Mouse (Mus musculus): ENCODE results near the gene Inka2. TPM values are rescaled to one million over a fixed set of nuclear protein-coding genes. Genes with fewer than 3 reads are reported as not detected.

The Inka2 gene
- total and polyA plus RNA-seq, 3 experiments: 1.0 to 3.1 (median 2.5) TPM

DNA sequence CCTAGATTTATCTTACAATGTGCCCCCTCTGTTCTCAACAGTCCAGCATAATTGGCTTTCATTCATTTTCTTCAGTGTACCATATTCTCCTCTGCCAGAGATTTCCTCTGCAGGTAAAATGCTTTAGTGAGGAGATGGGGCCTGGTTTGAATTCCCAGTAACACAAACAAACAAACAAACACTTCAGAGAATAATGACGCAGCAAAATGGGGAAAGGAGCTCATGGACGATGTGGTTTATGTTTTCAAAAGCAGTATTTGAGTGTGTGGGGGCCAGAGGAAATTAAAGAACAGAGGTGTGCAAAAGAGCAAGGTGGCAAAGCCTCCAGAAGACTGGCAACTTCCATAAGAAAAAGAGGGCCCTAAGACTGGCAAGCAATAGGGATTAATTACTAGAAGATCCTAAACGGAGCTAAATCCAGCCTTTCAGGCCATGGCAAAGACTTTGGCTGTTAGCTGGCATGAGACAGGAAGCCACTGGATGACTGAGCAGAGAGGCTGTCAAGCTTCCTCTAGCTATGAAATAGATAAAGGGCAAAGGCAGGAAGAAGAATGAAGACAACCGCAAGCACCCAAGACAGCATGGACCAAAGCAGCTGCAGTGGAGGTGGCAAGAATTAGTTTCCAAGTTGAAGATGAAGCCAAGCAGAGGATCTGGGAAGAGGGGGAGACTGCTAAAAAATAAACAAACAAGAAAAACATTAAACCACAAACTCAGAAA lies 58.9 kb downstream of the Inka2 start:
- in situ Hi-C loops (cut with MboI; ENCODE audit: low pct_ligation_motif_present, low pct_unique_long_range_greater_than_20kb, low sequenced_read_pairs) (no loop called here), dilution Hi-C loops (cut with MboI; ENCODE audit: extremely low pct_ligation_motif_present, extremely low pct_unique_long_range_greater_than_20kb, low sequenced_read_pairs) (no loop called here)
- no peaks in the 10 kb centered on the region for H3K9me3 ChIP-seq (replicated peaks; ENCODE audit: low read length)
- DNase-seq (ENCODE audit: extremely low read depth): no peak
- H3K27ac ChIP-seq (ENCODE audit: insufficient read depth, low read depth): no peak overlapping the region
- H3K27me3 ChIP-seq (replicated peaks): no peaks in the 10 kb centered on the region
- H3K4me1 ChIP-seq (ENCODE audit: control insufficient read depth in 1 of 2, insufficient read depth in 2 of 2): peaks cover 4 to 81% of the 10 kb centered on the region in 2 experiments
- no peak overlapping the region for H3K4me3 ChIP-seq (replicated peaks in 1 of 3; ENCODE audit: low read depth in 2 of 3, low read length in 2 of 3, poor library complexity in 1 of 3)
- peaks cover 0 to 31% of the 10 kb centered on the region in 2 experiments for H3K36me3 ChIP-seq (replicated peaks in 1 of 2; ENCODE audit: control insufficient read depth in 1 of 2, insufficient read depth in 1 of 2, low read length in 1 of 2)
- no peak overlapping the region for H3K4me2 ChIP-seq (ENCODE audit: insufficient read depth, low read depth, poor library complexity, severe bottlenecking)
- TF ChIP-seq ZMIZ1 (IDR thresholded peaks at IDR 0.05; ENCODE audit: low read depth, low read length) (no peak), MYC (IDR thresholded peaks at IDR 0.05; ENCODE audit: low read depth, low read length) (no peak), ZKSCAN1 (IDR thresholded peaks at IDR 0.05; ENCODE audit: borderline replicate concordance, low read depth, low read length) (no peak), ZC3H11A (IDR thresholded peaks at IDR 0.05; ENCODE audit: low read depth, low read length) (no peak), PAX5 (IDR thresholded peaks at IDR 0.05; ENCODE audit: low read length) (no peak), EP300 (IDR thresholded peaks at IDR 0.05; ENCODE audit: low read length) (no peak), ZNF384 (IDR thresholded peaks at IDR 0.05; ENCODE audit: low read depth, low read length) (no peak)
- H3K79me2 ChIP-seq (replicated peaks; ENCODE audit: control insufficient read depth, extremely low read depth, insufficient read depth, poor library complexity, severe bottlenecking): peaks cover 77% of the 10 kb centered on the region
- no peak overlapping the region for H3K9ac ChIP-seq (ENCODE audit: insufficient read depth, low read depth)

DNA sequence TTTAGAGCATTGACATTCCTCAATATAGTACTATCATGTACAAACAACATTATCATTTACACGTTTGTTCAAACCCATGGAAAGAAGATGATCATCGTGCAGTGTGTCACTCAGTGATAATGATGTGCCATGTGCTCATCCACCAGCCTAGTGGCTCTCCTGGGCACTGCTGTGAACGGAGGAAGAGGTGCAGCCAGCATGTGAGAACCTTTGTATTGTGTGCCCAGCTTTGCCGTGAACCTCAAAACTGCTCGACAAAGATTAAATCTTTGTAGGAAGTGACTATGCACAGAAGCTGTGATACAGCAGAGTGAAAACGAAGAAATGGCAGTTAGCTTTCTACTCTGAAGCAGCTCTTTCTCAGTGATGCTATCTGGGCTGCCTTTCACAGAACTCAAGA lies 64.1 kb downstream of the Inka2 start:
- dilution Hi-C loops (cut with MboI; ENCODE audit: extremely low pct_ligation_motif_present, extremely low pct_unique_long_range_greater_than_20kb, low sequenced_read_pairs): no loop called here
- no peak overlapping the region for H3K4me2 ChIP-seq (ENCODE audit: insufficient read depth, low read depth, poor library complexity, severe bottlenecking)
- in situ Hi-C loops (cut with MboI; ENCODE audit: low pct_ligation_motif_present, low pct_unique_long_range_greater_than_20kb, low sequenced_read_pairs): no loop called here
- H3K79me2 ChIP-seq (replicated peaks; ENCODE audit: control insufficient read depth, extremely low read depth, insufficient read depth, poor library complexity, severe bottlenecking): peaks cover 68% of the 10 kb centered on the region
- H3K4me3 ChIP-seq (replicated peaks in 1 of 3; ENCODE audit: low read depth in 2 of 3, low read length in 2 of 3, poor library complexity in 1 of 3): no peak overlapping the region
- no peak overlapping the region for H3K27ac ChIP-seq (ENCODE audit: insufficient read depth, low read depth)
- peaks cover 2 to 48% of the 10 kb centered on the region in 2 experiments; a peak in 3 of 4 replicates for H3K4me1 ChIP-seq (ENCODE audit: control insufficient read depth in 1 of 2, insufficient read depth in 2 of 2)
- H3K27me3 ChIP-seq (replicated peaks): no peaks in the 10 kb centered on the region
- TF ChIP-seq RAD21 (IDR thresholded peaks at IDR 0.05; ENCODE audit: low read depth, low read length): no peak
- no peak for TF ChIP-seq PAX5 (IDR thresholded peaks at IDR 0.05; ENCODE audit: low read length)
- no peak for TF ChIP-seq CHD1 (IDR thresholded peaks at IDR 0.05; ENCODE audit: low read depth, low read length)
- TF ChIP-seq UBTF (IDR thresholded peaks at IDR 0.05; ENCODE audit: low read depth, low read length): no peak
- no peak for TF ChIP-seq MAZ (IDR thresholded peaks at IDR 0.05; ENCODE audit: low read depth, low read length)
- no peak for TF ChIP-seq RCOR1 (conservative IDR thresholded peaks at IDR 0.05; ENCODE audit: low read depth, low read length)
- no peak for TF ChIP-seq JUN (IDR thresholded peaks at IDR 0.05; ENCODE audit: insufficient read depth, low read depth, low read length)
- no peak for TF ChIP-seq ZKSCAN1 (IDR thresholded peaks at IDR 0.05; ENCODE audit: borderline replicate concordance, low read depth, low read length)
- no peak for TF ChIP-seq TBP (conservative IDR thresholded peaks at IDR 0.05; ENCODE audit: low read depth, low read length)
- TF ChIP-seq SIN3A (IDR thresholded peaks at IDR 0.05; ENCODE audit: low read length): no peak
- no peak for TF ChIP-seq JUND (conservative IDR thresholded peaks at IDR 0.05; ENCODE audit: low read depth, low read length)
- no peak for TF ChIP-seq ZNF384 (IDR thresholded peaks at IDR 0.05; ENCODE audit: low read depth, low read length)
- TF ChIP-seq TCF12 (IDR thresholded peaks at IDR 0.05; ENCODE audit: low read depth, low read length): no peak
- DNase-seq (ENCODE audit: extremely low read depth): no peak
- H3K9ac ChIP-seq (ENCODE audit: insufficient read depth, low read depth): no peak overlapping the region
- peaks cover 3% of the 10 kb centered on the region for H3K9me3 ChIP-seq (replicated peaks; ENCODE audit: low read length)
- H3K36me3 ChIP-seq (replicated peaks in 1 of 2; ENCODE audit: control insufficient read depth in 1 of 2, insufficient read depth in 1 of 2, low read length in 1 of 2): peaks cover 0 to 23% of the 10 kb centered on the region in 2 experiments
